Mouse (Mus musculus) CH12.LX (cell line): ENCODE measurements around the gene Krt31. TPM values are rescaled to one million over a fixed set of nuclear protein-coding genes. Genes with fewer than 3 reads are reported as not detected.

Experiments
- DNase-seq: peaks from one replicate; pipeline ENCODE4 v3.0.0-alpha.2; 2013; ENCODE audit errors: extremely low read depth
- H3K27ac ChIP-seq: 2 replicates; pipeline ENCODE4 v1.5.1; 2012; ENCODE audit warnings: low read depth, mild to moderate bottlenecking, control low read depth, moderate library complexity; ENCODE audit not compliant: insufficient read depth
- H3K27me3 ChIP-seq: replicated peaks from 2 replicates; pipeline ENCODE3; 2012; ENCODE audit warnings: inconsistent platforms
- H3K36me3 ChIP-seq, 2 experiments: replicated peaks in 1 of 2; 2 replicates each; pipeline versions ENCODE3 to v1.6.1; 2012; ENCODE audit warnings: inconsistent platforms in 1 of 2, low read length in 1 of 2, mild to moderate bottlenecking in 1 of 2, mixed read lengths in 1 of 2, moderate library complexity in 1 of 2; ENCODE audit not compliant: control insufficient read depth in 1 of 2, insufficient read depth in 1 of 2
- H3K4me1 ChIP-seq, 2 experiments: 2 replicates each; pipeline ENCODE4 v1.6.1; 2012; ENCODE audit warnings: inconsistent platforms in 1 of 2, moderate library complexity in 1 of 2; ENCODE audit not compliant: insufficient read depth in 2 of 2, control insufficient read depth in 1 of 2
- H3K4me2 ChIP-seq: 2 replicates; pipeline ENCODE4 v1.6.1; 2012; ENCODE audit warnings: low read depth, mild to moderate bottlenecking, control low read depth; ENCODE audit not compliant: poor library complexity, insufficient read depth, severe bottlenecking
- H3K4me3 ChIP-seq, 3 experiments: fragments of 150-350 bp in 1 of 3; sonication (generic) in 1 of 3; replicated peaks in 1 of 3; 2 replicates each; pipeline versions ENCODE3 to v1.5.1; 2011 to 2012; ENCODE audit warnings: low read depth in 2 of 3, low read length in 2 of 3, mild to moderate bottlenecking in 2 of 3, moderate library complexity in 2 of 3, control low read depth in 1 of 3, improper control_type of control experiment in 1 of 3, inconsistent platforms in 1 of 3, mixed read lengths in 1 of 3; ENCODE audit not compliant: poor library complexity in 1 of 3
- H3K79me2 ChIP-seq: replicated peaks from 2 replicates; pipeline ENCODE4 v1.6.1; 2012; ENCODE audit warnings: mild to moderate bottlenecking, moderate library complexity; ENCODE audit not compliant: control insufficient read depth, poor library complexity, insufficient read depth, severe bottlenecking; ENCODE audit errors: extremely low read depth
- H3K9ac ChIP-seq: 2 replicates; pipeline ENCODE4 v1.6.1; 2012; ENCODE audit warnings: low read depth, mild to moderate bottlenecking, control low read depth, moderate library complexity; ENCODE audit not compliant: insufficient read depth
- H3K9me3 ChIP-seq: replicated peaks from 2 replicates; pipeline ENCODE3; 2012; ENCODE audit warnings: low read length, inconsistent platforms, mixed read lengths
- BHLHE40 ChIP-seq: IDR thresholded peaks from 2 replicates; pipeline ENCODE4 v1.6.1; 2011; ENCODE audit warnings: mild to moderate bottlenecking, low read depth, low read length, improper control_type of control experiment
- CHD1 ChIP-seq: IDR thresholded peaks from 2 replicates; pipeline ENCODE4 v1.6.1; 2012; ENCODE audit warnings: low read depth, low read length, improper control_type of control experiment, inconsistent platforms
- CTCF ChIP-seq, 2 experiments: IDR thresholded peaks in 1 of 2; conservative IDR thresholded peaks in 1 of 2; 2 replicates each; pipeline ENCODE4 v1.5.1; 2011 to 2012; ENCODE audit warnings: low read depth in 2 of 2, low read length in 2 of 2, improper control_type of control experiment in 1 of 2, inconsistent platforms in 1 of 2, mild to moderate bottlenecking in 1 of 2, moderate library complexity in 1 of 2
- EP300 ChIP-seq: IDR thresholded peaks from 2 replicates; pipeline ENCODE4 v1.6.1; 2011; ENCODE audit warnings: low read length, improper control_type of control experiment
- ETS1 ChIP-seq: conservative IDR thresholded peaks from 2 replicates; pipeline ENCODE4 v1.6.1; 2012; ENCODE audit warnings: low read depth, mild to moderate bottlenecking, inconsistent platforms, low read length, improper control_type of control experiment, moderate library complexity
- HCFC1 ChIP-seq: IDR thresholded peaks from 2 replicates; pipeline ENCODE4 v1.6.1; 2012; ENCODE audit warnings: low read depth, mild to moderate bottlenecking, inconsistent platforms, low read length, improper control_type of control experiment
- JUN ChIP-seq: IDR thresholded peaks from 2 replicates; pipeline ENCODE4 v1.6.1; 2011; ENCODE audit warnings: low read depth, mild to moderate bottlenecking, low read length, improper control_type of control experiment, moderate library complexity; ENCODE audit not compliant: insufficient read depth
- KAT2A ChIP-seq: IDR thresholded peaks from 2 replicates; pipeline ENCODE4 v1.6.1; 2012; ENCODE audit warnings: low read length, improper control_type of control experiment, inconsistent platforms; ENCODE audit not compliant: insufficient replicate concordance
- MAFK ChIP-seq: IDR thresholded peaks from 2 replicates; pipeline ENCODE4 v1.6.1; 2011; ENCODE audit warnings: low read length, improper control_type of control experiment; ENCODE audit not compliant: insufficient replicate concordance
- MEF2A ChIP-seq: IDR thresholded peaks from 2 replicates; pipeline ENCODE4 v1.6.1; 2014; ENCODE audit warnings: low read depth, mild to moderate bottlenecking, inconsistent platforms, low read length, improper control_type of control experiment, borderline replicate concordance
- MXI1 ChIP-seq: IDR thresholded peaks from 2 replicates; pipeline ENCODE4 v1.6.1; 2011; ENCODE audit warnings: mild to moderate bottlenecking, low read depth, low read length, improper control_type of control experiment
- NELFE ChIP-seq: IDR thresholded peaks from 2 replicates; pipeline ENCODE4 v1.6.1; 2011; ENCODE audit warnings: low read depth, low read length, improper control_type of control experiment
- POLR2A ChIP-seq: IDR thresholded peaks from 2 replicates; pipeline ENCODE4 v1.6.1; 2011; ENCODE audit warnings: low read depth, mild to moderate bottlenecking, improper control_type of control experiment, low read length
- POLR2AphosphoS2 ChIP-seq: IDR thresholded peaks from 2 replicates; pipeline ENCODE4 v1.6.1; 2011; ENCODE audit warnings: low read depth, low read length, improper control_type of control experiment
- SIN3A ChIP-seq: IDR thresholded peaks from 2 replicates; pipeline ENCODE4 v1.6.1; 2012; ENCODE audit warnings: low read length, improper control_type of control experiment, inconsistent platforms
- USF1 ChIP-seq: IDR thresholded peaks from 2 replicates; pipeline ENCODE4 v1.6.1; 2014; ENCODE audit warnings: low read depth, mild to moderate bottlenecking, inconsistent platforms, low read length, improper control_type of control experiment
- USF2 ChIP-seq: conservative IDR thresholded peaks from 2 replicates; pipeline ENCODE4 v1.6.1; 2011; ENCODE audit warnings: low read depth, low read length, improper control_type of control experiment
- ZC3H11A ChIP-seq: IDR thresholded peaks from 2 replicates; pipeline ENCODE4 v1.6.1; 2012; ENCODE audit warnings: low read depth, mild to moderate bottlenecking, inconsistent platforms, low read length, improper control_type of control experiment
- ZMIZ1 ChIP-seq: IDR thresholded peaks from 2 replicates; pipeline ENCODE4 v1.6.1; 2012; ENCODE audit warnings: low read depth, mild to moderate bottlenecking, inconsistent platforms, low read length, improper control_type of control experiment
- dilution Hi-C: fragments of 300-500 bp; cut with MboI; formaldehyde crosslinking; loops from 2 replicates; pipeline ENCODE4 v1.14.3; 2020; ENCODE audit warnings: low sequenced_read_pairs; ENCODE audit not compliant: extremely low pct_unique_long_range_greater_than_20kb, extremely low pct_ligation_motif_present
- in situ Hi-C: fragments of 300-500 bp; cut with MboI; formaldehyde crosslinking; loops from 3 replicates; pipeline ENCODE4 v1.14.3; 2019; ENCODE audit warnings: low sequenced_read_pairs, low pct_ligation_motif_present, low pct_unique_long_range_greater_than_20kb, mixed read lengths
- polyA plus RNA-seq: library from polyadenylated mRNA; unstranded; fragments of >175 nt; gene quantifications from 2 replicates; pipeline ENCODE4 v1.2.1, GENCODE M21; 2012; ENCODE audit warnings: low read depth; ENCODE audit not compliant: insufficient read length
- total RNA-seq, 2 experiments: library from RNA; depleted of rRNA; stranded (reverse); fragments of 300-350 nt in 1 of 2; fragments of >200 nt in 1 of 2; gene quantifications; 2 replicates each; pipeline ENCODE4 v1.2.3; 2012 to 2014

Gene Krt31
- total and polyA plus RNA-seq, 3 experiments: not detected

- in situ Hi-C loops (no loop called here), dilution Hi-C loops (no loop called here)
- no peak overlapping the region for H3K9ac ChIP-seq
These were observed 36.6 kb downstream of the Krt31 start for GRCm38 (mm10) chr11:100013691-100014171.

GRCm38 (mm10) chr11:100010682-100011081 is 39.7 kb downstream of the Krt31 start:
- Histone ChIP-seq H3K9ac (no peak overlapping the region), H3K36me3 (no peaks in the 10 kb centered on the region), H3K4me2 (no peak overlapping the region), H3K4me1 (no peaks in the 10 kb centered on the region), H3K27me3 (peaks cover 71% of the 10 kb centered on the region), H3K27ac (no peak overlapping the region), H3K4me3 (no peak overlapping the region), H3K79me2 (no peaks in the 10 kb centered on the region), H3K9me3 (no peaks in the 10 kb centered on the region)
- TF ChIP-seq POLR2AphosphoS2 (no peak), ZMIZ1 (no peak), CHD1 (no peak), JUN (no peak), KAT2A (no peak), USF2 (no peak), USF1 (no peak), ETS1 (no peak), SIN3A (no peak), NELFE (no peak), MEF2A (no peak), HCFC1 (no peak), POLR2A (no peak), EP300 (no peak), CTCF (conservative IDR thresholded peaks at IDR 0.05 in 1 of 2, IDR thresholded peaks at IDR 0.05 in 1 of 2; ENCODE audit: low read depth in 2 of 2, low read length in 2 of 2) (no peak)
- in situ Hi-C loops (no loop called here), dilution Hi-C loops (no loop called here)
- no peak for DNase-seq

More at GRCm38 (mm10) chr11:100013691-100014171, 36.6 kb downstream of the Krt31 start:
- no peaks in the 10 kb centered on the region for H3K79me2 ChIP-seq
- no peaks in the 10 kb centered on the region for H3K9me3 ChIP-seq
- H3K27me3 ChIP-seq: peaks cover 83% of the 10 kb centered on the region
- H3K27ac ChIP-seq: no peak overlapping the region
- TF ChIP-seq MXI1: no peak
- no peak for TF ChIP-seq KAT2A
- TF ChIP-seq BHLHE40: no peak
- no peak for TF ChIP-seq MAFK
- TF ChIP-seq ZC3H11A: no peak
- TF ChIP-seq CHD1: no peak
- TF ChIP-seq, all 38 proteins: peak for 0
- Histone ChIP-seq H3K36me3 (no peaks in the 10 kb centered on the region), H3K4me2 (no peak overlapping the region), H3K4me3 (no peak overlapping the region), H3K4me1 (no peaks in the 10 kb centered on the region)
- DNase-seq: no peak
